Mouse (Mus musculus) left cerebral cortex, postnatal 10 days (tissue): ENCODE results near the gene Myadml2. TPM values are rescaled to one million over a fixed set of nuclear protein-coding genes. Genes with fewer than 3 reads are reported as not detected.

ENCODE experiments used
- DNase-seq, 2 experiments: peaks; one replicate each; pipeline ENCODE4 v3.0.0; 2021 to 2022; ENCODE audit warnings: low spot score in 2 of 2, mixed read lengths in 1 of 2; ENCODE audit errors: extremely low spot score in 1 of 2
- intact Hi-C: fragments of 180-260 bp; cut with DNase I; formaldehyde crosslinking; loops from one replicate; pipeline ENCODE4 v1.15.1; 2025
- total RNA-seq, 2 experiments: library from RNA; stranded (reverse); gene quantifications; 2 replicates each; pipeline ENCODE4 v1.2.3; 2021

Gene Myadml2
- total RNA-seq, 2 experiments from 2014 or later = 3.1 to 3.5 TPM

DNA sequence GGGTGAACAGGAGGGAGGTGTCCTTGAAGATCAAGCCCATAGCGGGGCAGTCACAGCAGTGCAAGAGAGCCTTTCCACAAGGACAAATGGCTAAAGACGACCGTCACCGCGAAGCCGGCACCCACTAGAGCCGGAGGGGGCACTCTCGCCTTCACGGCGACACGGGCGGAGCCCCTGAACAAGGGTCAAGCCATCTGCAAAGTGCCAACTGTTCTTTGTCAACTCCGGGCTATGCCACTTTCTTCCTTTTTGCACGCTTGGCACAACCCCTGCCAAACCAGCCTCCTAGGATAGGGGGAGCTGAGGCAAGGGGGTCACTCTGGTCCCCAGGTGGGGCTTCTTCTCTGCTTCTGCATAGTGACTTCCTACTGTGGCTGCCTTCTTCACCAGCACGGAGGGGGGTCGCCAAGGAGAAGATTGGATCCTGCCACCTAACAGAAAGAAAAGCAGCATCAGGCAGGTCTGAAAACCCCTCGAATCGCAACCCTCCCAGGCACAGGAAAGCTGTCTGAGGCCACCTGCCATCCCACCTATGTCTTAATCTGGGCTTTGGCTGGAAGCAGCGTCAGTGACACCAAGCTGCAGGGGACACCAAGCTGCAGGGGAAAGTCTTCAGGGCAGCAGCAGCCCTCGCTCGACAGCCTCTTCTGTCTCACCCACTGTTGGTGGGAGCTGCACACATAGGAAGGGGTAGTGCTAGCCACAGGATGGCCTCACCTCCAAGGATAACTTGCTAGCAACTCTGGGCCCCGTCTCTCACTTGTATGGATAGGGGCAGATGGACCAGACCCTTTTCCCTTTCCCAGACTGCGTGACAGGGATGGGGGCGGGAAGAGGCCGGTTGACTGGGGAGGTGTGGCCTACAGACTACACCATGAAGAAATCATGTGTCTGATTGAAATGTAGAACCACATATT lies 29.1 kb downstream of the Myadml2 start:
- intact Hi-C loops = no loop called here
- DNase-seq = peak in 1 of 2 experiments; percentile 18

DNA sequence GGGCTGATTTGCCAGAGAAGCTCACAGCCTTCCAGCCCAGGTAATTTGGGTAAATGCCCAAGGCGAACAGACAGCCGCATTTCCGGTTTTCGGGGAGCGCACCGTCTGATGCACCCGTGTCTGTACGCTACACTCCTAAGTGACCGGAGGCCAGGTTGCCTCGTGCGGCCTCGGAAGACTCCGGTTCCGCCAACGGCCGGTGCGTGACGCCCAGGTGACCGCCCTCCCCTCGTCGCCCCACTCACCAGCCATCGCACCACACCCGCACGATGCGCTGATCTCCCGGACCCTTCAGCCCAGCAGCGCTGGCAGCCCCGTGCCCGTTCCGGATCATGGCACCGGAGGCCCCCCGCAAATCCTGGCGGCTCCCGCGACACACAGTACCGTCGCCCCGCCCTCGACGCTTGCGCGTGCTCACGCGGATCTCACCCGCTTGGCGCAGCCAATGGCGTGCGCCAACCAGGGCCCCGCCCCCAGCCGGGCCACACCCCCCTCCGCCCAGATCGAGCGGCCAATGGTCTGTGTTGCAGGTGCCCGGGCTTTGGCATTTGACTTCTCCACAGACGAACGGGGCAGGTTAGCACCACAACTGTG lies 30.3 kb downstream of the Myadml2 start, which contains the start of gene Pcyt2:
TSS of gene Pcyt2 (minus strand) at position 418 of the 594 bp plus-strand sequence.
- DNase-seq = peak; percentile 87 to 95
- intact Hi-C loops = no loop called here

DNA sequence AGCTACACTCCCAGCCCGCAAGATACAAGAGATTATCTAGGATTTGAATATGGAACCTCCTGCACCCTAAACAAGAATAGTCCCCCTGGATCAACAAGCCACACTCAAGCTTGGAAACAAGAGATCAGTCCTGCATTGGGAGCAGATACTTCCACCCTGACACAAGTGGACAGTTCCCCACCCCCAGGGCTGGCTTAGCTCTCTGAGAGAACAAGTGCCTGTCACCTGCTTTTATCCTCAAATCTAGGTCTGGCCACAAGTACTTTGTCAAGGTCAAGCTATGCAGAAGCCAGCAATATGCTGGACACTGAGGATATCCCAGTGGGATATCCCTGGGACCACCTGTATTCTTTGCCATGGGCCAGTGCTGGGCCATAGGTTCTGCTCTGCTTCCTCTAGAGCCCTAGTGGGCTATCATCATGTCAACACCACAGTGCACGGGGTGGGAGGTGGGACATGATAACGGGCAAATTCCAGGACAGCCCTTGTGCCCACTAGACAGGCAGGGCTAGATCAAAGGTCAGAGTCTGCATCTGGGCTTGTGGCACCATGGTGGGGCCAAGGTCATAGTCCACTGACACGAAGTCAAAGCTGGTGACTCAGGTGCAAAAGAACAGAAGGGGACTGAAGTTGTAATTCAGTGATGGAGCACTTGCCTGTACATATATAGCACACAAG lies 31.2 kb downstream of the Myadml2 start:
- DNase-seq = no peak
- intact Hi-C loops = no loop called here

DNA sequence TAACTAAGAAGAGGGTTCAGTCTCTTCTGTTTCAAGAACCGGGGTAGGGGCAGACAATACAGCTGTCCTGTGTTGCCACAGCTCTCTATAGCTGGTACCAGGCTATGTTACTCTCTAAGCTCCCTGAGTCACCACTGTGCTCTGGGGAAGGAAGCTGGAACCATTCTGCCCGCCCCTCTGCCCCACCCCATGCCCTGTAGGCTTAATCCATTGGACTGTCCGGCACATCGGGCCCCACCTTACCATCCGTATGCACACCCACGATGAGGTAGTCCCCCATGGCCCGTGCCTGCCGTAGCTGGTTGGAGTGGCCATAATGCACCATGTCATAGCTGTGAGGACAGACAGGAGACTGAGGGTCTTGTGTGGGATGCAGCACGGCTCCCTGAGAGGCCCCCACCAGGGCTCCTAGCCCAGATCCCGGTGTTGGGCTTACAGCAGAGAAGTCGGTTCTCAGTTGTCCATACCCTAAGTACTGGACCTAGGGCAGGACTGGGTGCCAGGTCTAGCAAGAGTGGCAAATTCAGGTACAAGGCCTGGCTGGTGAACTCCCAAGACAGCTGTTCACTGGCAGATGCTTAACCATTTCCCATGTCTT lies 32.3 kb downstream of the Myadml2 start:
- DNase-seq = no peak
- intact Hi-C loops = no loop called here

GRCm38 (mm10) chr11:120615167-120615566 lies 32.8 kb downstream of the Myadml2 start:
- intact Hi-C loops = no loop called here

DNA sequence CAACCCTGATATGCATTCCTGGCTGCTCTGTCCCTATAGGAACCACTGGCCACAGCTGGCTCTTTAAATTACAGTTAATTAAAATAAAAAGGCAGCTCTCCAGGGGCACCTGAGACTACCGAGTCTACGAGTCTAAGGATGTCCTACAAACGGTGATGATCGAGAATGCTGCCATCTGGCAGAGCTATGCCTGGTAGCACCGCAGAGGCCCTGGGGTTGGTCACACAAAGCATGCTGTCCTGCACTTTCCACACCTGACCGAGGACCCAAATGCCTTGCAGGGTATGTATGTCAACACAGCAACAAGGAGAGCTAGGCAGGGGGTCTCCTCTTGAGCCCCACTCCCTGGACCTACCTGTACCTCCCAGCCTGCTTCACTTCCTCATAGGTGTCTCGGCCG lies 34.0 kb downstream of the Myadml2 start:
- intact Hi-C loops = no loop called here
- DNase-seq = no peak

More at GRCm38 (mm10) chr11:120615167-120615566, 32.8 kb downstream of the Myadml2 start:
- DNase-seq = no peak

GRCm38 (mm10) chr11:120613481-120613972 lies 34.4 kb downstream of the Myadml2 start:
- intact Hi-C loops = no loop called here

GRCm38 (mm10) chr11:120612763-120613162 lies 35.2 kb downstream of the Myadml2 start:
- intact Hi-C loops = no loop called here
- peak in 1 of 2 experiments; percentile 84 for DNase-seq

More at GRCm38 (mm10) chr11:120613481-120613972, 34.4 kb downstream of the Myadml2 start:
- no peak for DNase-seq

GRCm38 (mm10) chr11:120610477-120611046 lies 37.4 kb downstream of the Myadml2 start:
- intact Hi-C loops = no loop called here
- DNase-seq = no peak

GRCm38 (mm10) chr11:120609250-120609649 lies 38.7 kb downstream of the Myadml2 start:
- no peak for DNase-seq
- intact Hi-C loops = no loop called here

DNA sequence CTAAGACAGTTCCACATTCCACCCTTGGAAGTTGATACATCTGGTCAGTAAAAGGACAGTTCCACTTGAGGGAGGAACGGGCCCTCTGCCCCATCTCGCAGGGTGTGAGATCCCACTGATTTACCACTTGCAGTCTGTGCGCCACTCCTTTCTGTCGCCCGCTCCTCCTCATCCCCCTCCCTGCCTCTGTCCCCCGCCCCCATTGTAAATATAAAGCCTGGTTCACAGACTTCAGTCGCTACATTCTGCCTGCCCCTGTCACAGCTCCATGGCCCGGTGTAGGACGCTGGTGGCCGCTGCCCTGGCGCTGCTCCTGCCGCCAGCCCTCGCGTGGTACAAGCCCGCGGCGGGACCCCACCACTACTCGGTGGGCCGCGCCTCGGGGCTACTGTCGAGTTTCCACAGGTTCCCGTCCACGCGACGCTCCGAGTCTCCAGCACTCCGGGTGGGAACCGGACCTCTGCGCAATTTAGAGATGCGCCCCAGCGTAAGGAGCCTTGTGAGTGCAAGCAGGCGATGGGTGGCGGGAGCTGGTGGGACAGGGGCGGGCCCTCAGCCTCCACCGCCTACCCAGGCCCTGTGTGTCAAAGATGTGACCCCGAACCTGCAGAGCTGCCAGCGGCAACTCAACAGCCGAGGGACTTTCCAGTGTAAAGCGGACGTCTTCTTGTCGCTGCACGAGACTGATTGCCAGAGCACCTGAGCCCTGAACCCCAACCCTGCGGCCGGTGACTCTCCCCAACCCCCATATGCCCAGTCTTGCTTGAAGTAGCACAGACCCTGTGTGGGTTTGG lies 39.5 kb downstream of the Myadml2 start, which contains the start of gene Npb:
TSS of gene Npb (plus strand) at position 237 of the 794 bp plus-strand sequence.
- DNase-seq = no peak
- intact Hi-C loops = no loop called here

- intact Hi-C loops = no loop called here
- no peak for DNase-seq
These were observed 41.2 kb downstream of the Myadml2 start for GRCm38 (mm10) chr11:120606764-120607163.

DNA sequence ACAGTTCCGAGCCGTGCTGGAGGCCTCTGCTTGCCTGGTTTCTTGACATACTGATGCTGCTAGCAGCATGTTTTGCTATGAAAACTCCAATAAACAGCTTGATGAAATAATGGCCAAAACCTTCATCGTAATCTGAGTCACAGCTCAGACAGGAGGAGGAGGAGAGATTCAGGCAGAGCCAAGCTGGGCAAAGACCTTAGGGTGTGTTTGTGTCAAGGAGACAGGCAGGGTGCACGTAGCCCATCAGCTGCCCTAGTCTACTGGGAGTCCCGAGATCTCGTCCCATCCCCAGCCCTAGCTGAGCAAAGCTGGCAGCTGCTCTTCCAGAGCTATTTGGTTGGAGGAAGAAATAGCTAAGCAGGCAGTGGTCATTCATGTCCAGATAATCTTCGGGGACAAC lies 42.3 kb downstream of the Myadml2 start:
- intact Hi-C loops = no loop called here

DNA sequence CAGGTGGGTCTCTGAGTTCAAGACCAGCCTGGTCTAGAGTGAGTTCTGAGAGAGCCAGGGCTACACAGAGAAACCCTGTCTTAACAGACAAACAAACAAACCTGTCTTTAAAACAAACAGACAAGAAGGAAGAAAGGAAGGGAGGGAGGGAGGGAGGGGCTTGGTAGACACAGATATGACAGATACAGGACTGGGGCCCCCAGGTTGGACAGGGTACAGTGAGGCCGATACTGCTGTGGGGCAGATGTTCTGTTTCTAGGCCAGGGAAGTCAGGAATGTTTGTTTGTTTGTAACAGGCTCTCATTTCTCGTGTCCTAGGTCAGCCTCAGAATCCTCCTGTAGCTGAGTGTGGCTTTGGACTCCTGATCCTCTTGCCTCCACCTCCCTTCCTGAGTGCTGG lies 44.4 kb downstream of the Myadml2 start:
- intact Hi-C loops = no loop called here
- DNase-seq = no peak

More for the DNA sequence above, 42.3 kb downstream of the Myadml2 start:
- DNase-seq = no peak

DNA sequence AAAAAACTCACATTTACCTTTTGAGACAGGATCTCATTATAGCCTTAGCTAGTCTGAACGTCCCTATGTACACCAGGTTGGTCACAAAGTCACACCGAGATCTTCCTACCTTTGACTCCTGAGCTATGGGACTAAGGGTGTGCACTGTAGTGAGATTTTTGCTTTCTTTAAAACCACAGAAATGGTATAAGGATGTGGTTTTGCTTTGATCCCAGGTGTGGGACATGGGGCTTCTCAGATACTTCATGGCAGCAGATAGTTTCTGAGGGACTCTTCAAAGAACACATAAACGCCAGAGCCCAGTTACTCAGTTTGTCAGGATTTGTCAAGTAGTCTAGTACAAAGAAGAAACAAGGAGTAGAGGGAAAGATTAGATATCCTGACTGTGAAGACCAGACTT lies 47.2 kb downstream of the Myadml2 start:
- intact Hi-C loops = no loop called here
- DNase-seq = no peak

DNA sequence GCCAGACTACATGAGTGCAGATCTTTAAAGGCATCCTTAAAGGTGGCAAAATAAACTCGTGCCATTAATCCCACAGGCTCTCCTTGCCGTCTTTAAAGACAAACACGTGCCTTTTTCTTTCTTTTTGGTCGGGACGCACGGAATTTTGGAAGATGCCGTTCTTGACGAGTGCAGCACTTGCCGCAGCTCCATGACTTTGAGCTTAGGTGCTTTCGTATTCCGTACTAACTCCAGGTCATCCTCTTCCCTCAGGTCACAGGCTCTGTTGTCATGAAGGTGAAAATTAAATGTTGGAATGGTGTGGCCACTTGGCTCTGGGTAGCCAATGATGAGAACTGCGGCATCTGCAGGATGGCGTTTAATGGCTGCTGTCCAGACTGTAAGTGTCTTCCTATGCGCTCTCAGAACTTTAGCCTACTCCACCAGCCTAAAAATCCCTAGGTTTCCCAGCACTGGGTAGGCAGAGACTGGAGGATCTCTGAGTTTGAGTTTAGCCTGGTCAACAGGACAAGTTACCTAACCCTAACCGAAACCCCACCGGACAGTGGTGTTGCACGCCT lies 48.9 kb downstream of the Myadml2 start:
- intact Hi-C loops = no loop called here

DNA sequence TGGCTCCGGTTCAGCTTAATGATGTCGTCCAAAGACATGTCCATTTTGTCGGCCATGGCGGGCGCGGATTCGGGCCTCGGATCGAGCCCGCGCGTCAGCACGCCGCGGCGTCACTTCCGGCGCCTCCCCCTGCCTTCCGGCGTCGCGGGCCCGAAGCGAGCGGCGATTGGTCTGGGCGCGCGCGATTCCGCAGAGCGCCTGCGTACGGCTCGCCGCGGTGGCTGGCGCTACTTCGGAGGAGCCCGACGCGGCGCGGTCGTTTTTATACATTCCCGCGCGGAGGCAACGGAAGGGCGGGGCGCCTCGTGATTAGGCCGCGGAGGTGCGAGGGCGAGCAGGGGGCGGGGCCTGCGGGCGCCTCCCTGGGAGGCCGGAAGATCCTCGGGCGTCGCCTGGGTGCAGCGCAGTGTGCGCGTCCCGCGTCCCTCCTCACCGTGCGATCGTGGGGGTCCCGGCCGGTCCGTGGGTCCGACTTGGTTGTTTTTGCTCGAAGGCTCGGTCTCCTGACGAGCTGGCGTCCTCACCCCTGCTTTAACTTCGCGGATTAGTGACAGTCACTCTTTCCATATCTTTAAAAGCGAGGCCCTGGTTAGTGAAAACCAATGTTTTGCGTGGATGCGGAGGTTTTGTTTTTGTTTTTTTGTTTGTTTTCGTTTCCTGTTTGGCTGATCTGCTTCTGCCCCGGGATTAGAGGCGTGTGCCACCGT lies 49.5 kb downstream of the Myadml2 start, which contains the start of the genes Alyref and Anapc11:
TSS of gene Alyref (minus strand) at position 83 of the 707 bp plus-strand sequence.
TSS of gene Anapc11 (plus strand) at position 139 of the 707 bp plus-strand sequence.
- intact Hi-C loops = no loop called here
- DNase-seq = peak; percentile 89 to 97

More for the DNA sequence above, 48.9 kb downstream of the Myadml2 start:
- no peak for DNase-seq
